Mouse (Mus musculus): ENCODE results near the gene Atp8b4. TPM values are rescaled to one million over a fixed set of nuclear protein-coding genes. Genes with fewer than 3 reads are reported as not detected.

Atp8b4 gene
- total and polyA plus RNA-seq, 2 experiments from 2014 or later = 0.11 TPM; not detected in 1

GRCm38 (mm10) chr2:126322631-126323031, 177.8 kb downstream of the Atp8b4 start:
- Histone ChIP-seq H3K9me3 (ENCODE audit: low read length) (no peaks in the 10 kb centered on the region), H3K27ac (ENCODE audit: low read depth, low read length) (no peak overlapping the region), H3K36me3 (ENCODE audit: insufficient read depth) (no peaks in the 10 kb centered on the region), H3K4me3 (ENCODE audit: low read depth, low read length) (no peak overlapping the region), H3K4me1 (ENCODE audit: insufficient read depth) (no peaks in the 10 kb centered on the region), H3K4me2 (ENCODE audit: low read depth) (no peak overlapping the region), H3K9ac (no peak overlapping the region), H3K27me3 (ENCODE audit: insufficient read depth, low read length) (no peaks in the 10 kb centered on the region)
- TF ChIP-seq CTCF (IDR thresholded peaks at IDR 0.05; ENCODE audit: low read depth) = no peak
- no peak for DNase-seq
- 90% methylated on average over 15 of the region's 15 CpGs for WGBS
- no peak for ATAC-seq

- no peak for TF ChIP-seq CTCF (IDR thresholded peaks at IDR 0.05; ENCODE audit: low read depth)
- no peak overlapping the region for H3K4me2 ChIP-seq (ENCODE audit: low read depth)
- no peak overlapping the region for H3K9ac ChIP-seq
- no peaks in the 10 kb centered on the region for H3K27me3 ChIP-seq (ENCODE audit: insufficient read depth, low read length)
- H3K4me1 ChIP-seq (ENCODE audit: insufficient read depth) = no peaks in the 10 kb centered on the region
- no peaks in the 10 kb centered on the region for H3K9me3 ChIP-seq (ENCODE audit: low read length)
- no peak overlapping the region for H3K4me3 ChIP-seq (ENCODE audit: low read depth, low read length)
- DNase-seq (no peak), ATAC-seq (no peak)
- WGBS = 94% methylated on average over 6 of the region's 6 CpGs
- H3K27ac ChIP-seq (ENCODE audit: low read depth, low read length) = no peak overlapping the region
- no peaks in the 10 kb centered on the region for H3K36me3 ChIP-seq (ENCODE audit: insufficient read depth)
These were observed 182.4 kb downstream of the Atp8b4 start for GRCm38 (mm10) chr2:126318071-126318470.

GRCm38 (mm10) chr2:126316942-126317341, 183.5 kb downstream of the Atp8b4 start:
- ATAC-seq (no peak), DNase-seq (no peak)
- H3K9me3 ChIP-seq (ENCODE audit: low read length) = no peaks in the 10 kb centered on the region
- no peaks in the 10 kb centered on the region for H3K36me3 ChIP-seq (ENCODE audit: insufficient read depth)
- no peak overlapping the region for H3K4me2 ChIP-seq (ENCODE audit: low read depth)
- no peaks in the 10 kb centered on the region for H3K4me1 ChIP-seq (ENCODE audit: insufficient read depth)
- 87% methylated on average over 3 of the region's 3 CpGs for WGBS
- H3K9ac ChIP-seq = no peak overlapping the region
- H3K27me3 ChIP-seq (ENCODE audit: insufficient read depth, low read length) = no peaks in the 10 kb centered on the region
- no peak for TF ChIP-seq CTCF (IDR thresholded peaks at IDR 0.05; ENCODE audit: low read depth)
- H3K27ac ChIP-seq (ENCODE audit: low read depth, low read length) = no peak overlapping the region
- no peak overlapping the region for H3K4me3 ChIP-seq (ENCODE audit: low read depth, low read length)

- H3K9ac ChIP-seq = no peak overlapping the region
- H3K4me1 ChIP-seq (ENCODE audit: insufficient read depth) = no peaks in the 10 kb centered on the region
- TF ChIP-seq CTCF (IDR thresholded peaks at IDR 0.05; ENCODE audit: low read depth) = no peak
- 93% methylated on average over 2 of the region's 2 CpGs for WGBS
- no peak overlapping the region for H3K27ac ChIP-seq (ENCODE audit: low read depth, low read length)
- no peaks in the 10 kb centered on the region for H3K27me3 ChIP-seq (ENCODE audit: insufficient read depth, low read length)
- H3K4me3 ChIP-seq (ENCODE audit: low read depth, low read length) = no peak overlapping the region
- H3K9me3 ChIP-seq (ENCODE audit: low read length) = no peaks in the 10 kb centered on the region
- H3K4me2 ChIP-seq (ENCODE audit: low read depth) = no peak overlapping the region
- ATAC-seq (no peak), DNase-seq (no peak)
- no peaks in the 10 kb centered on the region for H3K36me3 ChIP-seq (ENCODE audit: insufficient read depth)
These were observed 184.1 kb downstream of the Atp8b4 start for GRCm38 (mm10) chr2:126316346-126316745.

- TF ChIP-seq CTCF (IDR thresholded peaks at IDR 0.05; ENCODE audit: low read depth) = no peak
- Histone ChIP-seq H3K4me1 (ENCODE audit: insufficient read depth) (no peaks in the 10 kb centered on the region), H3K4me2 (ENCODE audit: low read depth) (no peak overlapping the region), H3K27ac (ENCODE audit: low read depth, low read length) (no peak overlapping the region), H3K9ac (no peak overlapping the region), H3K27me3 (ENCODE audit: insufficient read depth, low read length) (no peaks in the 10 kb centered on the region), H3K9me3 (ENCODE audit: low read length) (no peaks in the 10 kb centered on the region), H3K4me3 (ENCODE audit: low read depth, low read length) (no peak overlapping the region), H3K36me3 (ENCODE audit: insufficient read depth) (no peaks in the 10 kb centered on the region)
- ATAC-seq (no peak), DNase-seq (no peak)
- WGBS = 65% methylated on average over 1 of the region's 1 CpGs
These were observed 189.4 kb downstream of the Atp8b4 start for GRCm38 (mm10) chr2:126311056-126311455.

- DNase-seq (no peak), ATAC-seq (no peak)
- H3K4me2 ChIP-seq (ENCODE audit: low read depth) = no peak overlapping the region
- H3K36me3 ChIP-seq (ENCODE audit: insufficient read depth) = no peaks in the 10 kb centered on the region
- H3K9me3 ChIP-seq (ENCODE audit: low read length) = no peaks in the 10 kb centered on the region
- no peaks in the 10 kb centered on the region for H3K27me3 ChIP-seq (ENCODE audit: insufficient read depth, low read length)
- H3K27ac ChIP-seq (ENCODE audit: low read depth, low read length) = no peak overlapping the region
- H3K4me1 ChIP-seq (ENCODE audit: insufficient read depth) = no peaks in the 10 kb centered on the region
- WGBS = 80% methylated on average over 4 of the region's 4 CpGs
- TF ChIP-seq CTCF (IDR thresholded peaks at IDR 0.05; ENCODE audit: low read depth) = no peak
- H3K4me3 ChIP-seq (ENCODE audit: low read depth, low read length) = no peak overlapping the region
- H3K9ac ChIP-seq = no peak overlapping the region
These were observed 190.5 kb downstream of the Atp8b4 start for GRCm38 (mm10) chr2:126309994-126310393.

GRCm38 (mm10) chr2:126304621-126305020, 195.9 kb downstream of the Atp8b4 start:
- Histone ChIP-seq H3K4me2 (ENCODE audit: low read depth) (no peak overlapping the region), H3K4me3 (ENCODE audit: low read depth, low read length) (no peak overlapping the region), H3K27me3 (ENCODE audit: insufficient read depth, low read length) (no peaks in the 10 kb centered on the region), H3K4me1 (ENCODE audit: insufficient read depth) (no peaks in the 10 kb centered on the region), H3K27ac (ENCODE audit: low read depth, low read length) (no peak overlapping the region), H3K9ac (no peak overlapping the region), H3K36me3 (ENCODE audit: insufficient read depth) (no peaks in the 10 kb centered on the region), H3K9me3 (ENCODE audit: low read length) (no peaks in the 10 kb centered on the region)
- ATAC-seq (no peak), DNase-seq (no peak)
- no peak for TF ChIP-seq CTCF (IDR thresholded peaks at IDR 0.05; ENCODE audit: low read depth)
- 86% methylated on average over 5 of the region's 5 CpGs for WGBS

- ATAC-seq (no peak), DNase-seq (no peak)
- H3K27ac ChIP-seq (ENCODE audit: low read depth, low read length) = no peak overlapping the region
- no peaks in the 10 kb centered on the region for H3K27me3 ChIP-seq (ENCODE audit: insufficient read depth, low read length)
- 53% methylated on average over 3 of the region's 3 CpGs for WGBS
- H3K9me3 ChIP-seq (ENCODE audit: low read length) = no peaks in the 10 kb centered on the region
- no peak overlapping the region for H3K4me3 ChIP-seq (ENCODE audit: low read depth, low read length)
- no peaks in the 10 kb centered on the region for H3K4me1 ChIP-seq (ENCODE audit: insufficient read depth)
- no peak overlapping the region for H3K4me2 ChIP-seq (ENCODE audit: low read depth)
- no peak overlapping the region for H3K9ac ChIP-seq
- no peak for TF ChIP-seq CTCF (IDR thresholded peaks at IDR 0.05; ENCODE audit: low read depth)
- no peaks in the 10 kb centered on the region for H3K36me3 ChIP-seq (ENCODE audit: insufficient read depth)
These were observed 197.2 kb downstream of the Atp8b4 start for GRCm38 (mm10) chr2:126303226-126303625.
